Mouse (Mus musculus): Measurements from ENCODE around the gene Cryba4.

- TF ChIP-seq CTCF (IDR thresholded peaks at IDR 0.05; ENCODE audit: insufficient read depth, low read length): no peak
- TF ChIP-seq POLR2A (IDR thresholded peaks at IDR 0.05; ENCODE audit: borderline replicate concordance, extremely low read depth, low read depth, low read length): peak; percentile 59; the same call in 1 of the 2 replicates
Measured at GRCm38 (mm10) chr5:112288193-112289141, 36.1 kb upstream of the Cryba4 start.

Data from lung, adult 2 months (tissue).